31 mouse cellular contexts compared by ENCODE assay signal in the genomic region with DNA sequence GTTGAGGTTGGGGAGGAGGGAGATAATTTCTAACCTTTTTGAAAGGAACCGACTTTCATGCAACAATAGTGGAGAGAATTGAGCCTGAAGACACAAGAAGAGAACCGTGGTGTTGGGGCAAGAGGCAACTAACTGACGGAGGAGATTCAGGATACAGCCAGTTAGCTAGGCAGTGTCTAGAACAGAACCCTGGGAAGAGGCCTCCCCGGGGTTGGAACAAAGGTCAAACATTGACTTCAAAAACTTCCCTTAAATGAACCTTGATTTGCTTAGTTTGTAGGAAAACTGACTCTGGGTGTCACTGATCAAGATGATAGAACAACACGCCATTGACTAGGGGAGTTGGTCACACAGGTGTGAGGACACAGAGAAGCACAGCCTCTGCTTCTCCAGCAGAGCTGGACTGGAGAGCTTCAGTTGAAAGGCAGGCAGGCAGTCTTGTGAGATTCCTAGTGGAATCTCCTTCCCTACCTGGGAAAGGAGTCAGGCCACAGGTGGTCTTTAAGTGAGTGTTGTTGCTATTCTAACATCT. TPM values are rescaled to one million over a fixed set of nuclear protein-coding genes. Genes with fewer than 3 reads are reported as not detected.
DNase-seq lines count a peak whose midpoint lies in the region; ATAC-seq and TF ChIP-seq lines count a peak whose summit lies in the region.
"Had no signal": no experiment of that assay in that cellular context is flagged by ENCODE, and none has a peak within 500 bp of the region (broad histone marks: within the 10 kb centered on the region; RNA-seq: fewer than 3 reads in every experiment).

No protein-coding gene starts in this region.

- no peak for TF ChIP-seq POLR2A in kidney, adult 2 months (IDR thresholded peaks at IDR 0.05; ENCODE audit: low read depth, low read length)
- TF ChIP-seq POLR2A in liver, adult 2 months (IDR thresholded peaks at IDR 0.05; ENCODE audit: extremely low read depth, insufficient read depth, low read length): no peak

- no peak overlapping the region for H3K4me3 ChIP-seq in kidney, adult 2 months (ENCODE audit: insufficient read depth, low read depth, low read length)
- H3K4me3 ChIP-seq in liver, adult 2 months (ENCODE audit: insufficient read depth, low read depth, low read length): no peak overlapping the region
- no peak overlapping the region for H3K4me3 ChIP-seq in liver, embryonic 12.5 days
- no peak overlapping the region for H3K4me3 ChIP-seq in intestine, embryonic 16.5 days (ENCODE audit: low read length)
- H3K4me3 ChIP-seq: embryonic facial prominence, embryonic 13.5 days; embryonic facial prominence, embryonic 15.5 days; erythroblast, embryonic 14.5 days; forebrain, embryonic 10.5 days; forebrain, embryonic 12.5 days had no signal

- no peak for ATAC-seq in liver, embryonic 12.5 days
- peak; percentile 82 for ATAC-seq in intestine, embryonic 16.5 days
- no peak for ATAC-seq in megakaryocyte, adult 5-6 weeks (ENCODE audit: poor library complexity, severe bottlenecking)
- ATAC-seq: forebrain, embryonic 14.5 days had no signal

- H3K4me1 ChIP-seq in kidney, adult 2 months (ENCODE audit: control insufficient read depth, insufficient read depth, low read length): no peaks in the 10 kb centered on the region
- peaks cover 4% of the 10 kb centered on the region; the same call in 1 of the 2 replicates for H3K4me1 ChIP-seq in liver, adult 2 months (ENCODE audit: control insufficient read depth, insufficient read depth, low read length)
- no peaks in the 10 kb centered on the region for H3K4me1 ChIP-seq in liver, embryonic 12.5 days
- 0 out of 2 replicates have a peak, but pooled peaks cover 2% of the 10 kb centered on the region for H3K4me1 ChIP-seq in intestine, embryonic 16.5 days (ENCODE audit: control insufficient read depth, insufficient read depth, low read length)
- H3K4me1 ChIP-seq: embryonic facial prominence, embryonic 13.5 days; embryonic facial prominence, embryonic 15.5 days; forebrain, embryonic 10.5 days; forebrain, embryonic 12.5 days had no signal

- no peaks in the 10 kb centered on the region for H3K79me2 ChIP-seq in liver, adult 2 months (ENCODE audit: control insufficient read depth, insufficient read depth, low read length)

- no peaks in the 10 kb centered on the region for H3K9me3 ChIP-seq in liver, embryonic 12.5 days (replicated peaks)
- H3K9me3 ChIP-seq in intestine, embryonic 16.5 days (ENCODE audit: control insufficient read depth, low read length): no peaks in the 10 kb centered on the region
- H3K9me3 ChIP-seq: embryonic facial prominence, embryonic 13.5 days; embryonic facial prominence, embryonic 15.5 days; forebrain, embryonic 10.5 days; forebrain, embryonic 12.5 days had no signal

- no peak for TF ChIP-seq CTCF in kidney, adult 2 months (conservative IDR thresholded peaks at IDR 0.05; ENCODE audit: insufficient read depth, insufficient read length, low read depth, low read length)
- no peak for TF ChIP-seq CTCF in liver, adult 2 months (IDR thresholded peaks at IDR 0.05; ENCODE audit: low read depth, low read length)

- H3K27ac ChIP-seq in kidney, adult 2 months (ENCODE audit: insufficient read depth, low read depth, low read length): peak overlapping the region; percentile 62; the same call in 1 of the 2 replicates
- no peak overlapping the region for H3K27ac ChIP-seq in liver, adult 2 months (replicated peaks; ENCODE audit: insufficient read depth, low read depth, low read length)
- H3K27ac ChIP-seq in liver, embryonic 12.5 days: no peak overlapping the region
- peak overlapping the region; percentile 61 for H3K27ac ChIP-seq in intestine, embryonic 16.5 days (ENCODE audit: low read length)
- H3K27ac ChIP-seq: embryonic facial prominence, embryonic 13.5 days; embryonic facial prominence, embryonic 15.5 days; forebrain, embryonic 10.5 days; forebrain, embryonic 12.5 days had no signal

- no peak overlapping the region for H3K4me2 ChIP-seq in liver, embryonic 12.5 days
- H3K4me2 ChIP-seq in intestine, embryonic 16.5 days (ENCODE audit: low read depth, low read length): no peak overlapping the region
- H3K4me2 ChIP-seq: embryonic facial prominence, embryonic 13.5 days; embryonic facial prominence, embryonic 15.5 days; forebrain, embryonic 12.5 days had no signal

- no peaks in the 10 kb centered on the region for H3K36me3 ChIP-seq in kidney, adult 2 months (ENCODE audit: control insufficient read depth, insufficient read depth, low read length)
- no peaks in the 10 kb centered on the region for H3K36me3 ChIP-seq in liver, adult 2 months (ENCODE audit: control insufficient read depth, insufficient read depth, low read length)
- H3K36me3 ChIP-seq in liver, embryonic 12.5 days: no peaks in the 10 kb centered on the region
- H3K36me3 ChIP-seq in intestine, embryonic 16.5 days (ENCODE audit: control insufficient read depth, insufficient read depth, low read length): no peaks in the 10 kb centered on the region
- H3K36me3 ChIP-seq: embryonic facial prominence, embryonic 15.5 days had no signal

- peak; percentile 55 for DNase-seq in kidney, adult 2 months
- no peak for DNase-seq in kidney, postnatal 14 days
- peak; percentile 46 for DNase-seq in liver, adult 2 months (ENCODE audit: extremely low read depth, low read depth, low spot score)
- peak; percentile 41 for DNase-seq in yolk sac, embryonic 10.5 days (ENCODE audit: low spot score)
- DNase-seq in thymus, postnatal 0 days (ENCODE audit: low spot score): no peak
- DNase-seq: adrenal gland, adult 2 months; adrenal gland, postnatal 10 days; adrenal gland, postnatal 25 days; cerebellum, adult 11 months; cerebellum, adult 18-20 months; cerebellum, adult 8-10 months; cerebellum, adult 9-11 months; cerebellum, postnatal 14 days; cerebellum, postnatal 36 days; embryo, embryonic 11 days had no signal

- H3K9ac ChIP-seq in liver, adult 2 months (ENCODE audit: low read depth, low read length): no peak overlapping the region
- H3K9ac ChIP-seq in liver, embryonic 12.5 days: no peak overlapping the region
- H3K9ac ChIP-seq in intestine, embryonic 16.5 days (ENCODE audit: low read depth, low read length): no peak overlapping the region
- H3K9ac ChIP-seq: embryonic facial prominence, embryonic 13.5 days; embryonic facial prominence, embryonic 15.5 days; forebrain, embryonic 12.5 days had no signal

- no peaks in the 10 kb centered on the region for H3K27me3 ChIP-seq in kidney, adult 2 months (replicated peaks; ENCODE audit: control insufficient read depth, insufficient read depth, low read length)
- H3K27me3 ChIP-seq in liver, adult 2 months (ENCODE audit: control insufficient read depth, insufficient read depth, low read length): no peaks in the 10 kb centered on the region
- H3K27me3 ChIP-seq in liver, embryonic 12.5 days (replicated peaks): peaks cover 13% of the 10 kb centered on the region; the same call in 1 of the 2 replicates
- H3K27me3 ChIP-seq in intestine, embryonic 16.5 days (replicated peaks; ENCODE audit: control insufficient read depth, insufficient read depth, low read length): no peaks in the 10 kb centered on the region
- H3K27me3 ChIP-seq: embryonic facial prominence, embryonic 13.5 days; embryonic facial prominence, embryonic 15.5 days had no signal

- WGBS in kidney, adult 2 months: 46% methylated on average over 5 of the region's 5 CpGs
- WGBS in liver, adult 2 months: 40% methylated on average over 5 of the region's 5 CpGs
- WGBS in liver, embryonic 12.5 days (ENCODE audit: insufficient replicate concordance): 54% methylated on average over 5 of the region's 5 CpGs
- WGBS in intestine, embryonic 16.5 days: 59% methylated on average over 5 of the region's 5 CpGs

RNA-seq across cellular contexts. Expression of gene Depdc7, which starts 6.0 kb away (rescaled TPM):
- polyA plus RNA-seq in kidney, adult 2 months (2012; rRNA removed): 15.7 and 16.0 TPM in 2 replicates
- total RNA-seq in liver, adult 2 months (2014; rRNA removed): 50.9 and 53.5 TPM in 2 replicates
- polyA plus RNA-seq in liver, adult 2 months (2012; rRNA removed): 26.4 and 30.0 TPM in 2 replicates
- polyA plus RNA-seq in liver, embryonic 12.5 days (2016; fragmentation: Nextera tagmentation; extraction: Ambion mirVana): 9.3 and 10.7 TPM in 2 replicates
- 44.7 and 46.7 TPM in 2 replicates for polyA plus RNA-seq in intestine, embryonic 16.5 days (2015; fragmentation: Nextera tagmentation; extraction: Ambion mirVana)
- polyA plus RNA-seq in thymus, postnatal 0 days (2015; fragmentation: Nextera tagmentation; extraction: Ambion mirVana): 3.7 and 4.0 TPM in 2 replicates
- 14.2 and 15.3 TPM in 2 replicates for total RNA-seq in megakaryocyte, adult 5-6 weeks (2015)
- 14.0 and 20.2 TPM in 2 replicates for total RNA-seq in megakaryocyte, adult 5-6 weeks (2017)
- polyA plus RNA-seq: erythroblast, embryonic 14.5 days had no signal

RNA-seq across cellular contexts. Expression of gene Pin1rt1, which starts 32.5 kb away (rescaled TPM):
- polyA plus RNA-seq in kidney, adult 2 months (2012; rRNA removed): not detected in 2 replicates
- not detected in 2 replicates for total RNA-seq in liver, adult 2 months (2014; rRNA removed)
- not detected in 2 replicates for polyA plus RNA-seq in liver, adult 2 months (2012; rRNA removed)
- polyA plus RNA-seq in liver, embryonic 12.5 days (2016; fragmentation: Nextera tagmentation; extraction: Ambion mirVana): not detected in 2 replicates
- polyA plus RNA-seq in intestine, embryonic 16.5 days (2015; fragmentation: Nextera tagmentation; extraction: Ambion mirVana): not detected in 2 replicates
- not detected in 2 replicates for polyA plus RNA-seq in thymus, postnatal 0 days (2015; fragmentation: Nextera tagmentation; extraction: Ambion mirVana)
- total RNA-seq in megakaryocyte, adult 5-6 weeks (2015): not detected in 2 replicates
- total RNA-seq in megakaryocyte, adult 5-6 weeks (2017): not detected in 2 replicates
- total RNA-seq: adrenal gland, adult 2 months; adrenal gland, postnatal 10 days; adrenal gland, postnatal 25 days; adrenal gland, postnatal 4 days; common myeloid progenitor, adult 5-6 weeks; ES-E14; MEL had no signal
- polyA plus RNA-seq: adrenal gland, adult 2 months; brain, embryonic 14.5 days; C2C12; embryonic facial prominence, embryonic 11.5 days; embryonic facial prominence, embryonic 13.5 days; embryonic facial prominence, embryonic 15.5 days; erythroblast, embryonic 14.5 days; forebrain, embryonic 12.5 days; forebrain, embryonic 14.5 days had no signal

RNA-seq across cellular contexts. Expression of gene Tcp11l1, which starts 36.7 kb away (rescaled TPM):
- polyA plus RNA-seq in kidney, adult 2 months (2012; rRNA removed): 7.0 and 8.6 TPM in 2 replicates
- total RNA-seq in liver, adult 2 months (2014; rRNA removed): 4.1 and 5.3 TPM in 2 replicates
- 3.1 and 3.5 TPM in 2 replicates for polyA plus RNA-seq in liver, adult 2 months (2012; rRNA removed)
- 11.0 and 12.2 TPM in 2 replicates for polyA plus RNA-seq in liver, embryonic 12.5 days (2016; fragmentation: Nextera tagmentation; extraction: Ambion mirVana)
- 21.8 and 24.5 TPM in 2 replicates for polyA plus RNA-seq in intestine, embryonic 16.5 days (2015; fragmentation: Nextera tagmentation; extraction: Ambion mirVana)
- 12.6 and 16.4 TPM in 2 replicates for polyA plus RNA-seq in thymus, postnatal 0 days (2015; fragmentation: Nextera tagmentation; extraction: Ambion mirVana)
- total RNA-seq in megakaryocyte, adult 5-6 weeks (2015): 10.6 and 14.6 TPM in 2 replicates
- 3.0 and 6.7 TPM in 2 replicates for total RNA-seq in megakaryocyte, adult 5-6 weeks (2017)

Comparison
In these comparisons a context has a peak if more than half of its experiments do, and no peak if none do; other contexts are left out.
1. DNase-seq: peak in kidney, adult 2 months (single experiment), liver, adult 2 months (single experiment) and yolk sac, embryonic 10.5 days (single experiment); none in kidney, postnatal 14 days (single experiment) and thymus, postnatal 0 days (single experiment).
2. H3K27ac ChIP-seq: peak in kidney, adult 2 months (single experiment) and intestine, embryonic 16.5 days (single experiment); none in liver, adult 2 months (single experiment) and liver, embryonic 12.5 days (single experiment).